Mouse (Mus musculus) limb, embryonic 14.5 days (tissue): ENCODE measurements at regions not wholly inside any gene's neighbourhood (a gene's known extent, or its start where the extent isn't known, plus 50 kb on each side); places are given as distances from the start of the nearest gene placed in this dataset.

Experiments
- ATAC-seq: fragments of 200-750 bp; cut with Nextera tagmentation; 2 replicates; pipeline ENCODE4 v1.8.0; 2017; ENCODE audit warnings: low read depth, moderate number of reproducible peaks, moderate TSS enrichment; ENCODE audit not compliant: low FRiP score
- DNase-seq: peaks from one replicate; pipeline ENCODE4 v3.0.0-alpha.2; 2015; ENCODE audit warnings: low spot score
- H3K27ac ChIP-seq: fragments of 300-500 bp; sonication (generic); replicated peaks from 2 replicates; pipeline ENCODE4 v1.5.1; 2014; ENCODE audit warnings: low read depth, mild to moderate bottlenecking, low read length, moderate library complexity, mixed read lengths
- H3K27me3 ChIP-seq: fragments of 300-500 bp; sonication (generic); 2 replicates; pipeline ENCODE4 v1.6.1; 2014; ENCODE audit warnings: low read length, mixed read lengths; ENCODE audit not compliant: control insufficient read depth, insufficient read depth
- H3K36me3 ChIP-seq: fragments of 300-500 bp; sonication (generic); 2 replicates; pipeline ENCODE4 v1.6.1; 2014; ENCODE audit warnings: mild to moderate bottlenecking, low read length, moderate library complexity, mixed read lengths; ENCODE audit not compliant: control insufficient read depth, insufficient read depth
- H3K4me1 ChIP-seq: fragments of 300-500 bp; sonication (generic); 2 replicates; pipeline ENCODE4 v1.6.1; 2014; ENCODE audit warnings: antibody characterized with exemption, low read length, mixed read lengths; ENCODE audit not compliant: control insufficient read depth, insufficient read depth
- H3K4me2 ChIP-seq: fragments of 300-500 bp; sonication (generic); replicated peaks from 2 replicates; pipeline ENCODE4 v1.6.1; 2014; ENCODE audit warnings: low read depth, mild to moderate bottlenecking, low read length, moderate library complexity; ENCODE audit not compliant: severe bottlenecking
- H3K4me3 ChIP-seq: fragments of 300-500 bp; sonication (generic); replicated peaks from 2 replicates; pipeline ENCODE4 v1.5.1; 2014; ENCODE audit warnings: low read length
- H3K9ac ChIP-seq: fragments of 300-500 bp; sonication (generic); 2 replicates; pipeline ENCODE4 v1.6.1; 2014; ENCODE audit warnings: mild to moderate bottlenecking, low read depth, low read length, moderate library complexity; ENCODE audit not compliant: severe bottlenecking
- H3K9me3 ChIP-seq: fragments of 300-500 bp; sonication (generic); 2 replicates; pipeline ENCODE4 v1.6.1; 2016; ENCODE audit warnings: low read length; ENCODE audit not compliant: control insufficient read depth
- POLR2A ChIP-seq: fragments of 200-500 bp; IDR thresholded peaks from 2 replicates; pipeline ENCODE4 v1.8.0; 2012; ENCODE audit warnings: inconsistent platforms, mild to moderate bottlenecking, moderate library complexity, borderline replicate concordance; ENCODE audit not compliant: insufficient read depth, insufficient read length; ENCODE audit errors: extremely low read depth
- WGBS: fragments of 180-500 bp; shearing (Covaris S2); extraction: QIAGEN DNeasy Blood & Tissue Kit; methylation state at CpG from one replicate; pipeline ENCODE4 v1.1.7; 2014; 5-methylcytosine and 5-hydroxymethylcytosine counted together

DNA sequence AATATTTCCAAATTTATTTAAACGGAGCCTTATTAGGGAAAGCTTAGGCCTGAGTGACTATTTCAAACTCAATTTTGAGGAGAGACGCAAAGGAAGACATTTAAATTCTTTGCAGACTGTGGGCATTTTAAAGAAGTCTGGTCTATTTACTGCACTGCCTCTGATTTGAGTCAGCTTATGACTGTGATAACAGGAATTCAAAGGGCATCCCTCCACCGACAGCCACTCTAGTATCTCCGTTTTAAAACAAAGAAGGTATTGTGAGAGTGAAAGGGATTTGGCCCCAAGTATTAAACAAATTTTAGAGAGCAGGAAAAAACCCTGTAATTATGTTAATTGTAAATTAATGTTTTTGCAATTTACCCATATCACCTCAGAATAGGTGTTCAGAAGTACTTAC lies 295.4 kb downstream of the Bcl11a start:
- no peak for ATAC-seq
- 60% methylated on average over 4 of the region's 4 CpGs for WGBS
- H3K36me3 ChIP-seq, result no peaks in the 10 kb centered on the region
- H3K4me3 ChIP-seq, result no peak overlapping the region
- no peak for DNase-seq
- H3K27ac ChIP-seq, result no peak overlapping the region
- H3K4me2 ChIP-seq, result no peak overlapping the region
- no peak overlapping the region for H3K9ac ChIP-seq
- TF ChIP-seq POLR2A, result no peak
- H3K4me1 ChIP-seq, result peaks cover 28% of the 10 kb centered on the region
- H3K27me3 ChIP-seq, result no peaks in the 10 kb centered on the region
- H3K9me3 ChIP-seq, result no peaks in the 10 kb centered on the region

DNA sequence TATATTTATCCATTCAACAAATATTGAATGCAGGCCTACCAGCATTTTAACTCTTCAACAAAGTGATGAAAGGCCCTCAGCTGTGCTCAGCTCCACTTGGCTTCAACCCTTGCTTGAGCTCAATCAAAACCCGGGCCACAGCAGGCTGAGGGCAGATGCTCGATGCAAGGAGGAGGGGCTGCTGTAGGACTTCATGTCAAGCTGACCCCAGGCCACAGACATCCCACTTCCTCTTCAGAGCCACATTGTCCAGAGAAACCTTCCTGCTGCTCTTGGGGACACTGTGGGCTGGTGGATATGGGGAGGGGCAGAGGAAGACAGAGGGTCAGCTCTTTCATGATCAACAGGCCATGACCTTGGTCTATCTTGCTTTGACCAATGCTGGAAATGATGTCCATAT lies 299.7 kb downstream of the Bcl11a start:
- H3K36me3 ChIP-seq, result no peaks in the 10 kb centered on the region
- H3K4me2 ChIP-seq, result no peak overlapping the region
- no peak overlapping the region for H3K9ac ChIP-seq
- whole genome bisulfite sequencing, result 65% methylated on average over 2 of the region's 2 CpGs
- H3K9me3 ChIP-seq, result no peaks in the 10 kb centered on the region
- TF ChIP-seq POLR2A, result no peak
- no peak for DNase-seq
- H3K27ac ChIP-seq, result no peak overlapping the region
- H3K4me3 ChIP-seq, result no peak overlapping the region
- H3K4me1 ChIP-seq, result peaks cover 2% of the 10 kb centered on the region
- ATAC-seq, result no peak
- H3K27me3 ChIP-seq, result no peaks in the 10 kb centered on the region

- no peaks in the 10 kb centered on the region for H3K9me3 ChIP-seq
- DNase-seq, result peak; percentile 48
- H3K4me3 ChIP-seq, result no peak overlapping the region
- no peak for ATAC-seq
- H3K9ac ChIP-seq, result 0 out of 2 replicates have a peak overlapping the region, but pooled peaks have one; percentile 12
- H3K4me2 ChIP-seq, result 0 out of 2 replicates have a peak overlapping the region, but pooled peaks have one; percentile 3
- WGBS, result 15% methylated on average over 5 of the region's 5 CpGs
- H3K27ac ChIP-seq, result no peak overlapping the region; the same call in 1 of the 2 replicates
- H3K4me1 ChIP-seq, result 0 out of 2 replicates have a peak, but pooled peaks cover 11% of the 10 kb centered on the region
- no peak for TF ChIP-seq POLR2A
- H3K27me3 ChIP-seq, result no peaks in the 10 kb centered on the region
- H3K36me3 ChIP-seq, result no peaks in the 10 kb centered on the region
Measured at GRCm38 (mm10) chr11:24390578-24390977, 312.7 kb downstream of the Bcl11a start.

DNA sequence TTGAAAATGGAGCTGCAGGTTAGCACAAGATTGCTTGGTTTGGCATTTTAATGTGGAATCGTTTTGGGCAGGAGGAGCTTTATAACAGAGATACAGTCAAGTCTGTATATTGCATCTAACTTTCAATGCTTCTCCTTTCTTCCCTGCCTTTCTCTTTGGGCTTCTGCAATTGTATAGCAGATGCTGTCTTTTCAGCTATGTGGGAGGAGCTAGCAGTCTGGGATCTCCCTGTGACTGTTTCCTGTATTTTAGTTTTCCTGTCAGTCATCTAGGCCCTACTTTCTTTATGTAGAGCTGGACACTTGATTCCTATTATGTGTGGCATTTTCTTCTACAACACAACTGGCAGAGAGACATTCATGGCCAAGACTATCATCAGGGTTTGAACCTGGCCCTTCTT lies 313.5 kb downstream of the Bcl11a start:
- 60% methylated on average over 1 of the region's 1 CpGs for WGBS
- TF ChIP-seq POLR2A, result no peak
- 0 out of 2 replicates have a peak, but pooled peaks cover 11% of the 10 kb centered on the region for H3K4me1 ChIP-seq
- ATAC-seq (no peak), DNase-seq (no peak)
- H3K27ac ChIP-seq, result no peak overlapping the region
- no peaks in the 10 kb centered on the region for H3K27me3 ChIP-seq
- no peak overlapping the region for H3K9ac ChIP-seq
- H3K9me3 ChIP-seq, result no peaks in the 10 kb centered on the region
- no peak overlapping the region for H3K4me2 ChIP-seq
- H3K4me3 ChIP-seq, result no peak overlapping the region
- no peaks in the 10 kb centered on the region for H3K36me3 ChIP-seq

GRCm38 (mm10) chr11:24395478-24395877 lies 317.6 kb downstream of the Bcl11a start:
- no peak for DNase-seq
- WGBS, result 90% methylated on average over 2 of the region's 2 CpGs
- Histone ChIP-seq H3K4me3 (no peak overlapping the region), H3K27me3 (no peaks in the 10 kb centered on the region), H3K9ac (no peak overlapping the region), H3K4me1 (0 out of 2 replicates have a peak, but pooled peaks cover 11% of the 10 kb centered on the region), H3K27ac (no peak overlapping the region), H3K4me2 (no peak overlapping the region), H3K9me3 (no peaks in the 10 kb centered on the region), H3K36me3 (no peaks in the 10 kb centered on the region)
- ATAC-seq, result no peak
- TF ChIP-seq POLR2A, result no peak

DNA sequence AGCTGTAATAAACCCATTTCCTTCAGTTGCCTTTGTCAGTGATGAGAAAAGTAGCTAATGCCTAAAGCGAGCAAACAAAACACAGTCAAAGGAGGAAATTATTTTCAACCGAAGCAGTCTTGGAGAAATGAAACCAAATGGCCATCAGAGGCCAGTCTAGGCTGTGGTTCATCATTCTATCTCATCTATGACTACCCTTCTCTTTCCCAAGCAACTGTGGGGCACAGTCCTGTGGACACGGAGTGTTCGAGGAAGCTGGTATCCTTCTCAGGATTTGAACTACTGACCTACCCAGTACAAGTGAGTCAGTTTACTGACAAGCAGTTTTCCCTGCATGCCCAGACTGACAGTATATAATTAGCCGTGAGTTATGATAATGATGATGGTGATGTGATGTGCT lies 319.1 kb downstream of the Bcl11a start:
- no peak overlapping the region for H3K4me3 ChIP-seq
- H3K27ac ChIP-seq, result no peak overlapping the region
- no peak overlapping the region for H3K4me2 ChIP-seq
- H3K36me3 ChIP-seq, result no peaks in the 10 kb centered on the region
- no peak for TF ChIP-seq POLR2A
- DNase-seq (no peak), ATAC-seq (no peak)
- no peak overlapping the region for H3K9ac ChIP-seq
- H3K27me3 ChIP-seq, result no peaks in the 10 kb centered on the region
- 78% methylated on average over 5 of the region's 5 CpGs for WGBS
- H3K4me1 ChIP-seq, result no peaks in the 10 kb centered on the region
- no peaks in the 10 kb centered on the region for H3K9me3 ChIP-seq
